Mouse (Mus musculus) ES-E14 (cell line): ENCODE results near the gene Vat1. TPM values are rescaled to one million over a fixed set of nuclear protein-coding genes. Genes with fewer than 3 reads are reported as not detected.
"Not testable (repeated sequence)": the region's sequence is repeated elsewhere in the genome, so short reads cannot be mapped to it uniquely, and the experiment has no call there.

Experiments
- DNase-seq: peaks from one replicate; pipeline ENCODE4 v3.0.0-alpha.2; 2013; ENCODE audit warnings: low read depth, low spot score
- H3K27ac ChIP-seq: 2 replicates; pipeline ENCODE4 v1.5.1; 2012; ENCODE audit warnings: low read depth, mild to moderate bottlenecking, low read length, moderate library complexity, mixed read lengths; ENCODE audit not compliant: poor library complexity, insufficient read depth, severe bottlenecking
- H3K36me3 ChIP-seq: 2 replicates; pipeline ENCODE4 v1.6.1; 2012; ENCODE audit warnings: mild to moderate bottlenecking, low read length, moderate library complexity, mixed read lengths; ENCODE audit not compliant: control insufficient read depth, poor library complexity, insufficient read depth, severe bottlenecking
- H3K4me1 ChIP-seq, 2 experiments: fragments of 150-350 bp in 1 of 2; sonication (generic) in 1 of 2; 2 replicates each; pipeline ENCODE4 v1.6.1; 2012; ENCODE audit warnings: low read length in 2 of 2, mild to moderate bottlenecking in 1 of 2, mixed read lengths in 1 of 2; ENCODE audit not compliant: control insufficient read depth in 2 of 2, insufficient read depth in 2 of 2, poor library complexity in 1 of 2
- H3K4me3 ChIP-seq, 2 experiments: fragments of 150-350 bp in 1 of 2; sonication (generic) in 1 of 2; 2 replicates each; pipeline ENCODE4 v1.5.1; 2012; ENCODE audit warnings: low read length in 2 of 2, low read depth in 1 of 2, mild to moderate bottlenecking in 1 of 2, mixed read lengths in 1 of 2; ENCODE audit not compliant: insufficient read depth in 1 of 2, poor library complexity in 1 of 2, severe bottlenecking in 1 of 2
- H3K9ac ChIP-seq: 2 replicates; pipeline ENCODE4 v1.6.1; 2012; ENCODE audit warnings: low read depth, mild to moderate bottlenecking, low read length, mixed read lengths; ENCODE audit not compliant: poor library complexity, insufficient read depth, severe bottlenecking
- H3K9me3 ChIP-seq: fragments of 150-350 bp; sonication (generic); 2 replicates; pipeline ENCODE4 v1.6.1; 2012; ENCODE audit warnings: low read depth, mild to moderate bottlenecking, low read length; ENCODE audit not compliant: control insufficient read depth, insufficient read depth
- CHD2 ChIP-seq: IDR thresholded peaks from 2 replicates; pipeline ENCODE4 v1.6.1; 2014; ENCODE audit warnings: mild to moderate bottlenecking, low read depth, low read length, inconsistent platforms
- HCFC1 ChIP-seq: IDR thresholded peaks from 2 replicates; pipeline ENCODE4 v1.6.1; 2012; ENCODE audit warnings: low read length, inconsistent platforms, borderline replicate concordance; ENCODE audit not compliant: insufficient read depth
- MAFK ChIP-seq: IDR thresholded peaks from 2 replicates; pipeline ENCODE4 v1.6.1; 2014; ENCODE audit warnings: mild to moderate bottlenecking, low read depth, low read length, inconsistent platforms; ENCODE audit not compliant: insufficient read depth
- ZC3H11A ChIP-seq: IDR thresholded peaks from 2 replicates; pipeline ENCODE4 v1.6.1; 2012; ENCODE audit warnings: low read depth, mild to moderate bottlenecking, inconsistent platforms, low read length, borderline replicate concordance
- ZNF384 ChIP-seq: IDR thresholded peaks from 2 replicates; pipeline ENCODE4 v1.6.1; 2012; ENCODE audit warnings: low read depth, low read length, inconsistent platforms
- in situ Hi-C, 2 experiments: fragments of 600-800 bp; cut with MboI; formaldehyde crosslinking; loops; one replicate each; pipeline ENCODE4 v1.15.1; 2025; ENCODE audit warnings: low sequenced_read_pairs in 2 of 2, inconsistent platforms in 1 of 2; ENCODE audit not compliant: unreplicated experiment in 2 of 2
- total RNA-seq: library from RNA; depleted of rRNA; stranded (reverse); fragments of 300-350 nt; gene quantifications from 2 replicates; pipeline ENCODE4 v1.2.3, GENCODE M21; 2012

Gene Vat1
- total RNA-seq, 1 experiment: 57.5 TPM

DNA sequence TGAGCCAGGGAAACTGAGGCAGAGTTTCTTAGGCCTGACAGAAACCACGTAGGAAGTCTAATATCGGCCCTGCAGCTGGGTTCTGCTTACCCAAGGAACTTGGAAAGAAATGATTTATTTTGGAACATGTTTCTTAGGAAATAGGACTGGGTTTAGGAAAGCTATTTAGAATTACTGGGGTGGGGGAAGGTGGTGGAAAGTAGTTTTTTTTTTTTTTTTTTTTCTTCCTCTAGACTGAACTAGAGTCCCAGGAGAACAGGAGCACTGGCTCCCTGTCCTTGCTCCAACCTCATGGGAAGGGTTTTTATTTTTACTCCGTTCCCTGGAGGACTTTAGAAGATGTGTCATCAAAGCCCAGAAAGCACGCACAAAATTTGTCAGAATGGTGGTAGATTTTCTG is 3.1 kb upstream of the Vat1 start:
- H3K27ac ChIP-seq: no peak overlapping the region
- TF ChIP-seq ZC3H11A (no peak), ZNF384 (no peak), HCFC1 (no peak), CHD2 (no peak), MAFK (no peak)
- 0 out of 4 replicates have a peak overlapping the region, but pooled peaks of 1 of the 2 experiments have one; percentile 90 for H3K4me3 ChIP-seq
- H3K4me1 ChIP-seq: peaks cover 5 to 18% of the 10 kb centered on the region in 2 experiments
- in situ Hi-C loops: no loop called here
- H3K9me3 ChIP-seq: no peaks in the 10 kb centered on the region
- H3K9ac ChIP-seq: no peak overlapping the region
- no peaks in the 10 kb centered on the region for H3K36me3 ChIP-seq
- no peak for DNase-seq

DNA sequence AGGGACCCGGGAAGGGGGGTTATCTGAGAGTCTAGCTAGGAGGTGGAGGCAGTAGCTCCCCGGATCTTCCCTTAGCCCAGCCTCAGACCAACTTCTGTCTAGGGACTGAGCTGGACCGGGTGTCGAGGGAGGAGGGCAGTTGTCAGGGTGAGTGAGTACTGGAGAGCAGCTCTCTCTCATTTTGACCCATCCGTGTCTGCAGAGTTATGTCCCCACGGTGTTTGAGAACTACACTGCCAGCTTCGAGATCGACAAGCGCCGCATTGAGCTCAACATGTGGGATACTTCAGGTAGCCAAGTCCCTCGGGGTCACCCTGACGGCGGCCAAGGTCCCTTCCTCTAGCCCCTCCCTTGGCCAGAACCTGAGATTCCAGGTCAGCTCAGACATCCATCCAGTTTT is 2.7 kb upstream of the Vat1 start:
- in situ Hi-C loops: no loop called here
- no peak for DNase-seq
- no peaks in the 10 kb centered on the region for H3K36me3 ChIP-seq
- peaks cover 6 to 21% of the 10 kb centered on the region in 2 experiments for H3K4me1 ChIP-seq
- H3K4me3 ChIP-seq: peak overlapping the region; percentile 79 to 90
- no peak overlapping the region for H3K27ac ChIP-seq
- TF ChIP-seq MAFK: no peak
- TF ChIP-seq CHD2: no peak
- no peak for TF ChIP-seq ZC3H11A
- TF ChIP-seq HCFC1: no peak
- TF ChIP-seq ZNF384: no peak
- H3K9me3 ChIP-seq: no peaks in the 10 kb centered on the region
- peak overlapping the region; percentile 59 for H3K9ac ChIP-seq

GRCm38 (mm10) chr11:101468263-101468688 is 2.2 kb upstream of the Vat1 start:
- no peaks in the 10 kb centered on the region for H3K36me3 ChIP-seq
- DNase-seq: no peak
- peak overlapping the region; percentile 79 to 90 for H3K4me3 ChIP-seq
- TF ChIP-seq ZC3H11A (no peak), MAFK (no peak), CHD2 (no peak), HCFC1 (no peak), ZNF384 (no peak)
- H3K27ac ChIP-seq: no peak overlapping the region
- H3K9ac ChIP-seq: peak overlapping the region; percentile 59
- H3K4me1 ChIP-seq: peaks cover 10 to 22% of the 10 kb centered on the region in 2 experiments
- in situ Hi-C loops: no loop called here
- H3K9me3 ChIP-seq: no peaks in the 10 kb centered on the region

- H3K27ac ChIP-seq: no peak overlapping the region
- no peaks in the 10 kb centered on the region for H3K9me3 ChIP-seq
- TF ChIP-seq ZNF384: no peak
- no peak for TF ChIP-seq MAFK
- 0 out of 2 replicates have a peak, but pooled peaks have one; percentile 15 for TF ChIP-seq HCFC1
- no peak for TF ChIP-seq CHD2
- H3K4me1 ChIP-seq: peaks cover 11 to 27% of the 10 kb centered on the region in 2 experiments
- peak overlapping the region; percentile 79 to 90 for H3K4me3 ChIP-seq
- no peak for DNase-seq
- in situ Hi-C loops: no loop called here
- peak overlapping the region; percentile 70 for H3K9ac ChIP-seq
- no peaks in the 10 kb centered on the region for H3K36me3 ChIP-seq
These were observed 1.6 kb upstream of the Vat1 start for GRCm38 (mm10) chr11:101467477-101468262.

- DNase-seq: not testable (repeated sequence)
- peak overlapping the region; percentile 77 to 79 for H3K4me3 ChIP-seq
These were observed 521 bp upstream of the Vat1 start for GRCm38 (mm10) chr11:101466552-101466950.

More at GRCm38 (mm10) chr11:101466552-101466950, 521 bp upstream of the Vat1 start:
- H3K9ac ChIP-seq, H3K36me3 ChIP-seq, H3K27ac ChIP-seq, in situ Hi-C loops, H3K9me3 ChIP-seq: not testable (repeated sequence)
- peaks cover 11 to 29% of the 10 kb centered on the region in 2 experiments for H3K4me1 ChIP-seq
